Mouse (Mus musculus) embryonic facial prominence, embryonic 13.5 days (tissue): Measurements from ENCODE around the gene Fcnb. TPM values are rescaled to one million over a fixed set of nuclear protein-coding genes. Genes with fewer than 3 reads are reported as not detected.
A peak's percentile ranks its signal among the peaks of the same experiment; 100 is the strongest.

ENCODE experiments used
- ATAC-seq: fragments of 200-750 bp; cut with Nextera tagmentation; 2 replicates; pipeline ENCODE4 v1.8.0; 2017; ENCODE audit warnings: low read depth; ENCODE audit not compliant: insufficient number of reproducible peaks, insufficient read depth, low FRiP score, low TSS enrichment
- H3K27ac ChIP-seq: fragments of 300-500 bp; sonication (generic); 2 replicates; pipeline ENCODE4 v1.5.1; 2015; ENCODE audit warnings: moderate library complexity, mild to moderate bottlenecking, inconsistent platforms
- H3K27me3 ChIP-seq: fragments of 300-500 bp; sonication (generic); 2 replicates; pipeline ENCODE4 v1.6.1; 2015; ENCODE audit warnings: mild to moderate bottlenecking, inconsistent platforms
- H3K36me3 ChIP-seq: fragments of 300-500 bp; sonication (generic); 2 replicates; pipeline ENCODE4 v1.6.1; 2015; ENCODE audit warnings: mild to moderate bottlenecking, inconsistent platforms
- H3K4me1 ChIP-seq: fragments of 300-500 bp; sonication (generic); 2 replicates; pipeline ENCODE4 v1.6.1; 2015; ENCODE audit warnings: inconsistent platforms
- H3K4me2 ChIP-seq: fragments of 300-500 bp; sonication (generic); 2 replicates; pipeline ENCODE4 v1.6.1; 2015; ENCODE audit warnings: moderate library complexity, mild to moderate bottlenecking, inconsistent platforms
- H3K4me3 ChIP-seq: fragments of 300-500 bp; sonication (generic); 2 replicates; pipeline ENCODE4 v1.5.1; 2015; ENCODE audit warnings: mild to moderate bottlenecking, inconsistent platforms
- H3K9ac ChIP-seq: fragments of 300-500 bp; sonication (generic); 2 replicates; pipeline ENCODE4 v1.6.1; 2015; ENCODE audit warnings: mild to moderate bottlenecking, inconsistent platforms
- H3K9me3 ChIP-seq: fragments of 300-500 bp; sonication (generic); 2 replicates; pipeline ENCODE4 v1.6.1; 2016; ENCODE audit warnings: inconsistent platforms
- WGBS: fragments of 180-500 bp; shearing (Covaris S2); methylation state at CpG from one replicate; pipeline ENCODE4 v1.1.7; 2015; ENCODE audit warnings: mixed read lengths; 5-methylcytosine and 5-hydroxymethylcytosine counted together
- polyA plus RNA-seq: library from polyadenylated mRNA; unstranded; fragments of >200 nt; fragmentation: Nextera tagmentation; extraction: Ambion mirVana; gene quantifications from 2 replicates; pipeline ENCODE4 v1.2.1, GENCODE M21; 2015

Gene Fcnb
- polyA plus RNA-seq, 1 experiment from 2014 or later, result not detected

DNA sequence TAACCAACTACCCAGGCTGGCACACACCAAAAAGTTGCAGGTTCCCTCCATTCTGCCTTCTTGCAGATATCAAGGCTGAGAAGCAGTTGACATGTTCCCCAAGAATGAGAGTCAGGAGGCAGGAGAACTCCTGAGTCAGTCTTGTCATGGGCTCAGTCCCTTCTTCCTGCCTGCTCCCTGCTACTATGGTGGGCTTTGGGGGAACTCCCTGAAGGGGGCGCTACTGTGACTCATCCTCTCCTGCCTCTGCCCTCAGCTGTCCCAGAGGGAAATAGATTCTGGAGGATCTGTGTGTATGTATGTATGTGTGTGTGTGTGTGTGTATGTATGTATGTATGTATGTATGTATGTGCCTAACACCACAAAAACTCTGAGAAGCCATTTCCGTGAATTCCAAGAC, 19.0 kb upstream of the Fcnb start:
- no peak overlapping the region for H3K27ac ChIP-seq
- peaks cover 6% of the 10 kb centered on the region for H3K4me1 ChIP-seq
- ATAC-seq, result no peak
- H3K4me3 ChIP-seq, result no peak overlapping the region
- H3K4me2 ChIP-seq, result no peak overlapping the region
- WGBS, result 60% methylated on average over 2 of the region's 2 CpGs
- H3K9me3 ChIP-seq, result no peaks in the 10 kb centered on the region
- H3K9ac ChIP-seq, result no peak overlapping the region
- no peaks in the 10 kb centered on the region for H3K36me3 ChIP-seq
- peaks cover 8% of the 10 kb centered on the region; the same call in 1 of the 2 replicates for H3K27me3 ChIP-seq

DNA sequence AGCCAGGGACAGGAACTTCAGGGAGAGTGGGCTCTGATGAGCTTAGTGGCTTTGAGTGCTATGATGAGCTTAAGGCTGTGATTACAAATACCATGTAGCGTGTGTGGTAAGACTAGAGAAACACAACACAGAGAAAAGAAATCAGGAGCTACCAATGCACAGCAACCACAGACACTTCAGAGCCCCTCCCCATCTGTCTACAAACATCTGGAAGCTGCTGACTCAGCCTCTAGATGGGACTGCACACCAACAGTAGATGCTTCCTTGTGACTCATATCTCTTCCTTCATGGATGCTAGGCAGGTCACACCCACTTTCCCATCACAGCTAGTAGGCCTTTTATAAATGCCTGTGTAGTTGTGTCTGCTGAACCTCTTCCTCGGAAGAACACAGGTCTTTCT, 17.2 kb upstream of the Fcnb start:
- no peaks in the 10 kb centered on the region for H3K36me3 ChIP-seq
- H3K4me3 ChIP-seq, result no peak overlapping the region
- no peak overlapping the region for H3K4me2 ChIP-seq
- H3K4me1 ChIP-seq, result peaks cover 13% of the 10 kb centered on the region
- WGBS, result 80% methylated on average over 2 of the region's 2 CpGs
- no peaks in the 10 kb centered on the region for H3K9me3 ChIP-seq
- peaks cover 8% of the 10 kb centered on the region; the same call in 1 of the 2 replicates for H3K27me3 ChIP-seq
- no peak overlapping the region for H3K27ac ChIP-seq
- H3K9ac ChIP-seq, result no peak overlapping the region
- no peak for ATAC-seq

DNA sequence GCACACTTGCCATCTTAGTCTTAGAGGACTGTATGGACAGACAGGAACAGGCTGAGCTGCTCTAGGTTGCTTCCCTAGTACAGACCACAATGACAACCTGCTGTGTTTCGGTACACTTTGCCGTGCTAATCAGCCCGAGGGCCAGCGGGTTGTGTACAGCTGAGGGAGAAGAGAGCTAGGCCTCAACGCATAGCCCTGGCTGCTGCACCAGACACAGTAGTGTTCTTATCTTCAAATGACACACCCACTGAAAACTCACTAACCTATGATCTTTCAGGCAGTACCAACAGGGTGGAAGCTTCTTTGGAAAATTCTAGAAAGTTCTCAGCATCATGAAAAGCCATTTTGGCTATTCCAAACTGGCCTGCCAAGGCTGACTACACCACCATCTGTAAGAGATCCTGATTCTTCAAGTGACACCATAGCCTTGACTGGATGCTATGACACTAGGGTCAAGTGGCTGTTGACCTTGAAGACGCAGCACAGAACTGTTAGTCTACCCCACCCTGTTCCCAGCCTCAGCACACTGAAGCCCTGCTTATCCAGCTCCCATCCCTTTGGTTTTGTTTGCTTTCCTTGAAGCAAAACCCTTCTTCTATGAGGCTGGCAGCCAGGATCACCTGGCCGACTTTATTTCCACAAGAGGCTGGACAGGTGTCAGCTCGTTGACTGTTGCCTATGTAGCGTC, 16.3 kb upstream of the Fcnb start:
- Histone ChIP-seq H3K27me3 (peaks cover 8% of the 10 kb centered on the region; the same call in 1 of the 2 replicates), H3K4me3 (no peak overlapping the region), H3K27ac (no peak overlapping the region), H3K36me3 (no peaks in the 10 kb centered on the region), H3K9ac (no peak overlapping the region), H3K9me3 (no peaks in the 10 kb centered on the region), H3K4me2 (no peak overlapping the region), H3K4me1 (peaks cover 13% of the 10 kb centered on the region)
- no peak for ATAC-seq
- 84% methylated on average over 9 of the region's 9 CpGs for WGBS

DNA sequence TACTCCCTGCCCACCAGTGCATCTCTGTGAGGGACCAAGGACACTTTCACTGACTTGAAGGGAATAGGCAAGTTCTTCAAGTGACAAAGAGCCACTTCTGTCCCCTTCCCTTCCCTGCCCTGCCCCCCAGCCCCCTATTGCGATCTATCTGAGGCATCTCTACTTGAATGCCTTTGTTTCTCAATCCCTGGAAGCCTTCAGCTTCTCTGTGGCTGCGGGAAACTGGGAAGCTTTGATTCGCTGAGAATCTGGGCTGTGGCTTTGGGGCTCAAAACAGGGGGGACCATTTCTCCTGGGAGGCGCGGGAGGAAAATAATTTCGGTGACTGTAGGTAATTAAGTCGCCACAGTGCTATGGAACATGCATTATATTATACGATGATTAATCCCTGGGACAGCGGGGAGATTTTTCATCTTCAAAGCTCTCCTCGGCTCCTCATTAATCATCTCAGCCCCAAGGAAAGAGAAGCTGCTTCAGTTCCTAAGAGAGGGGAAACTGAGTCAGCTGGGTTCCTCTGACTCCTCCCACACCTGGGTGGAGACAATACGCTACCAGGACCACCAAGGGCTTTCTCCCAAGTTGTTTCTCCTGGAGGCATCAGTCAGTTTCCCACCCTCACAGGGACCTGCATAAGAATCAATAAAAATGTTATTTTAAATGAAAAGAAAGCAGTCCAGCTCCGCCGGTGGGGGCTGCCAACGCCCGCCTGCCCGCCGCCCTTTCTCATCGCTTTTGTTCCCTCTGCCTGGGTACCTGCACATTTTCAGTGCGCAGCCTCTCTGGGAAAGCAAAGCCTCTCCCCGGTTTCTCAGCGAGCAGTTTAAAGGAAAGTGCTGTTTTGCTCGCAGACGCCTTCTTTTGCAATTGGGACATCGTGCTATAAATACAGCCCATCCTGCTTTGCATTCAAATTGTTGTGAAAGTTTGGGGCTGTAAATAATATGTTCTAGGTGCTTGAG, 14.1 kb upstream of the Fcnb start:
- ATAC-seq, result no peak
- no peaks in the 10 kb centered on the region for H3K36me3 ChIP-seq
- peaks cover 8% of the 10 kb centered on the region; the same call in 1 of the 2 replicates for H3K27me3 ChIP-seq
- peak overlapping the region; percentile 33; the same call in 1 of the 2 replicates for H3K9ac ChIP-seq
- H3K4me1 ChIP-seq, result peaks cover 13% of the 10 kb centered on the region
- peak overlapping the region; percentile 33 for H3K4me3 ChIP-seq
- H3K4me2 ChIP-seq, result peak overlapping the region; percentile 60
- WGBS, result 2% methylated on average over 24 of the region's 24 CpGs
- no peak overlapping the region for H3K27ac ChIP-seq
- H3K9me3 ChIP-seq, result no peaks in the 10 kb centered on the region

DNA sequence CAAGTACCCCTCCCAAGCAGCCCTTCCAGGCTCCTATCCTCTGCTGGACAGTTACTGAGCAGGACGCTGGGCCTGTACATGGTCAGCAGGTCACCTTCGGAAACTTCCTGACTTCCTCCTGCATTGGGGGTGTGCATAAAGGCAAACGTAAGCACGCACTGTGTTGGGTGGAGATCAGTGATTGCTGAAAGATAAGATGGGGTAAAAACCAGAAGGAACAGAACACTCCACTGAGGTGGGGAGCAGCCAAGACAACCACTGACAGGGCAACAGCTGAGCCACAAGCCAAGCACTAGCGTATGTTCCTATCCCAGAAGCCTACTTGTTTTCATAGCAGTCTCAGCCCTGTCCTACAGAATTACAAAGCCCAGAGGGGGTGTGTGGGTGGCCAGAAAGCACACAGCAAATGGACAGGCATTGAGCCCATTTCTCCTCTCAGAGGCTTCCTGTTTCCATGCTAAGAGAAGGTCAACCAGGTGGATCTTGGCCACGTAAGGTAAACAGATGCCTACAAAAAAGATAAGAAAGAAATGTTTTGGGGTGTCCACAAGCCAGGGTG, 12.1 kb upstream of the Fcnb start:
- Histone ChIP-seq H3K4me1 (peaks cover 13% of the 10 kb centered on the region), H3K36me3 (no peaks in the 10 kb centered on the region), H3K9ac (no peak overlapping the region), H3K4me2 (no peak overlapping the region), H3K4me3 (no peak overlapping the region), H3K27me3 (peaks cover 8% of the 10 kb centered on the region; the same call in 1 of the 2 replicates), H3K9me3 (no peaks in the 10 kb centered on the region), H3K27ac (no peak overlapping the region)
- ATAC-seq, result no peak
- WGBS, result 81% methylated on average over 6 of the region's 6 CpGs

- Histone ChIP-seq H3K4me2 (no peak overlapping the region), H3K4me1 (peaks cover 8% of the 10 kb centered on the region; the same call in 1 of the 2 replicates), H3K4me3 (no peak overlapping the region), H3K9me3 (no peaks in the 10 kb centered on the region), H3K9ac (no peak overlapping the region), H3K36me3 (no peaks in the 10 kb centered on the region), H3K27ac (no peak overlapping the region), H3K27me3 (no peaks in the 10 kb centered on the region)
- no peak for ATAC-seq
- 83% methylated on average over 8 of the region's 8 CpGs for WGBS
Measured at GRCm38 (mm10) chr2:28092099-28092498, 7.4 kb upstream of the Fcnb start.

- WGBS, result 79% methylated on average over 6 of the region's 6 CpGs
- no peak overlapping the region for H3K4me2 ChIP-seq
- H3K9ac ChIP-seq, result no peak overlapping the region
- no peaks in the 10 kb centered on the region for H3K27me3 ChIP-seq
- no peak overlapping the region for H3K4me3 ChIP-seq
- ATAC-seq, result no peak
- no peak overlapping the region for H3K27ac ChIP-seq
- no peaks in the 10 kb centered on the region for H3K36me3 ChIP-seq
- H3K4me1 ChIP-seq, result peaks cover 8% of the 10 kb centered on the region; the same call in 1 of the 2 replicates
- H3K9me3 ChIP-seq, result no peaks in the 10 kb centered on the region
Measured at GRCm38 (mm10) chr2:28091042-28091441, 6.4 kb upstream of the Fcnb start.

DNA sequence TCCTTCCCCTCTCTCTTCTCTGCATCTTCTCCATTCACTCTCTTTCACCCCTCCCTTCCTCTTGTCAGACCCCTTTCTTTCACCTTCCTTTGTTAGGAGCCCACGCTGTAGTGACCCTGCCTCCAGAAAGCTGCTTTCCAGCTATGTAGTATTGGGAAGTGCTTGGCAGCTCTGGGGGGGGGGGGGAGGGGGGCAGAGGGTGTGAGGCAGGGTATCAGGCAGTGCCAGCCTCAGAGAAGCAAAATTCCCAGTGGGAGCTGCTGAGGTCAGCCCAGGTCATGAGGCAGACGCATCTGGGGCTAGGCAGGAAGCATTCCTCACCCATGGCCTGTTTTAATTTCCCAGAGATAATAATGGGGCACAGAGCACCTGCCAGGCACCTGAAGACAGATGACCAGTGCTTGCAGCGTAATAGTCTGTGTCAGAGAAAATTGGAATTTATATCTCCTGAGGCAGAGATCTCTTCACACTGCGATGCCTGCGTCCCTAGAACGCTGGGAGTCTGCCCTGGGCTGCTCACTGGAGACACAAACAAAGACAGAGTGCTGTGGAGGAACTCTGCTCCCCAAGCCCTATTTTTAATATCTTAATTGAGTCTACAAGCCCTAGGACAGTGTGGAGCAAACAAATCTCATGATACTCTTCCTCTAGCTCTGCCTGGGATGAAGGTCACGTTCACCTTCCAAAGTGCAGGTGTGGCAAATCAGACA, 5.8 kb upstream of the Fcnb start:
- H3K36me3 ChIP-seq, result no peaks in the 10 kb centered on the region
- ATAC-seq, result no peak
- H3K9ac ChIP-seq, result no peak overlapping the region
- no peak overlapping the region for H3K4me3 ChIP-seq
- WGBS, result 62% methylated on average over 7 of the region's 7 CpGs
- no peak overlapping the region for H3K27ac ChIP-seq
- no peaks in the 10 kb centered on the region for H3K9me3 ChIP-seq
- peaks cover 8% of the 10 kb centered on the region; the same call in 1 of the 2 replicates for H3K4me1 ChIP-seq
- no peaks in the 10 kb centered on the region for H3K27me3 ChIP-seq
- no peak overlapping the region for H3K4me2 ChIP-seq

- no peaks in the 10 kb centered on the region for H3K9me3 ChIP-seq
- no peaks in the 10 kb centered on the region for H3K27me3 ChIP-seq
- H3K9ac ChIP-seq, result no peak overlapping the region
- peaks cover 8% of the 10 kb centered on the region; the same call in 1 of the 2 replicates for H3K4me1 ChIP-seq
- no peak overlapping the region for H3K4me2 ChIP-seq
- no peak overlapping the region for H3K4me3 ChIP-seq
- 16% methylated on average over 5 of the region's 5 CpGs for WGBS
- no peak overlapping the region for H3K27ac ChIP-seq
- peak; percentile 72 for ATAC-seq
- no peaks in the 10 kb centered on the region for H3K36me3 ChIP-seq
Measured at GRCm38 (mm10) chr2:28089095-28089494, 4.4 kb upstream of the Fcnb start.

GRCm38 (mm10) chr2:28086112-28086511, 1.4 kb upstream of the Fcnb start:
- Histone ChIP-seq H3K27me3 (no peaks in the 10 kb centered on the region), H3K9me3 (no peaks in the 10 kb centered on the region; the same call in 1 of the 2 replicates), H3K36me3 (no peaks in the 10 kb centered on the region), H3K27ac (no peak overlapping the region), H3K9ac (no peak overlapping the region), H3K4me3 (no peak overlapping the region), H3K4me1 (peaks cover 8% of the 10 kb centered on the region; the same call in 1 of the 2 replicates), H3K4me2 (no peak overlapping the region)
- 73% methylated on average over 10 of the region's 10 CpGs for WGBS
- no peak for ATAC-seq

- H3K27me3 ChIP-seq, result no peaks in the 10 kb centered on the region
- no peak overlapping the region for H3K9ac ChIP-seq
- no peak overlapping the region for H3K4me3 ChIP-seq
- H3K27ac ChIP-seq, result no peak overlapping the region
- 80% methylated on average over 7 of the region's 7 CpGs for WGBS
- 0 out of 2 replicates have a peak, but pooled peaks cover 3% of the 10 kb centered on the region for H3K9me3 ChIP-seq
- no peaks in the 10 kb centered on the region for H3K4me1 ChIP-seq
- ATAC-seq, result no peak
- H3K4me2 ChIP-seq, result no peak overlapping the region
- H3K36me3 ChIP-seq, result no peaks in the 10 kb centered on the region
Measured at GRCm38 (mm10) chr2:28075616-28076187, 9.0 kb downstream of the Fcnb start.
